Mouse (Mus musculus) heart, embryonic 15.5 days (tissue): Measurements from ENCODE around the gene Celsr1. TPM values are rescaled to one million over a fixed set of nuclear protein-coding genes. Genes with fewer than 3 reads are reported as not detected.
A peak's percentile ranks its signal among the peaks of the same experiment; 100 is the strongest.

ENCODE experiments used
- ATAC-seq: fragments of 200-750 bp; cut with Nextera tagmentation; replicated peaks from 2 replicates; pipeline ENCODE4 v1.8.0; 2017; ENCODE audit warnings: low read depth, moderate TSS enrichment; ENCODE audit not compliant: insufficient number of reproducible peaks, insufficient read depth, low FRiP score
- H3K27ac ChIP-seq: fragments of 300-500 bp; sonication (generic); 2 replicates; pipeline ENCODE4 v1.5.1; 2015; ENCODE audit warnings: mild to moderate bottlenecking, inconsistent platforms
- H3K27me3 ChIP-seq: fragments of 300-500 bp; sonication (generic); 2 replicates; pipeline ENCODE4 v1.6.1; 2015; ENCODE audit warnings: inconsistent platforms
- H3K36me3 ChIP-seq: fragments of 300-500 bp; sonication (generic); 2 replicates; pipeline ENCODE4 v1.6.1; 2015; ENCODE audit warnings: mild to moderate bottlenecking, inconsistent platforms
- H3K4me1 ChIP-seq: fragments of 300-500 bp; sonication (generic); replicated peaks from 2 replicates; pipeline ENCODE4 v1.6.1; 2015; ENCODE audit warnings: inconsistent platforms
- H3K4me2 ChIP-seq: fragments of 300-500 bp; sonication (generic); 2 replicates; pipeline ENCODE4 v1.6.1; 2015; ENCODE audit warnings: inconsistent platforms, mild to moderate bottlenecking, moderate library complexity
- H3K4me3 ChIP-seq: fragments of 300-500 bp; sonication (generic); 2 replicates; pipeline ENCODE4 v1.5.1; 2015; ENCODE audit warnings: mild to moderate bottlenecking, inconsistent platforms
- H3K9ac ChIP-seq: fragments of 300-500 bp; sonication (generic); 2 replicates; pipeline ENCODE4 v1.6.1; 2015; ENCODE audit warnings: mild to moderate bottlenecking, inconsistent platforms
- H3K9me3 ChIP-seq: fragments of 300-500 bp; sonication (generic); replicated peaks from 2 replicates; pipeline ENCODE4 v1.6.1; 2016; ENCODE audit warnings: inconsistent platforms
- WGBS: fragments of 180-500 bp; shearing (Covaris S2); methylation state at CpG from one replicate; pipeline ENCODE4 v1.1.7; 2015; ENCODE audit warnings: mixed read lengths; 5-methylcytosine and 5-hydroxymethylcytosine counted together
- polyA plus RNA-seq: library from polyadenylated mRNA; unstranded; fragments of >200 nt; fragmentation: Nextera tagmentation; extraction: Ambion mirVana; gene quantifications from 2 replicates; pipeline ENCODE4 v1.2.1, GENCODE M21; 2015

Gene Celsr1
- polyA plus RNA-seq, 1 experiment from 2014 or later: 1.1 TPM

DNA sequence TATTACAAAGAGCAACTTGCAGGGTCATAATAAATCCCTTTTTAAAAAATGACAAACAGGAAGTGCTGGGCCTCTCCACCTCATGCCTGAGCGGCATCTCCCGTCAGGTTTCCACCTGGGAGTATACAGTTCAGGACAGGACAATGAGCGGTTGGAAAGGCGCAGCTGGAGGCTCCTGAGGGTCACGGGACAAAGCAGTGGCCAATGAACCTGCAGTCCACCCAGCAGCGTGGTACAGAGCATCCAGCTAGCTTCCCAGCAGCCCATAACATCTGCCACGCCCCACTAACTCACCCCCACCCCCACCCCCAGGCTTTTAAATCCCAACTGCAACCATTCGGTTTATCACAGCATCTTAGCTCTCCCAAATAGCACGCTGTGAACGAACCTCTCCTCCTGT is 19.9 kb downstream of the Celsr1 start:
- Histone ChIP-seq H3K36me3 (no peaks in the 10 kb centered on the region), H3K27ac (no peak overlapping the region), H3K9ac (no peak overlapping the region), H3K4me3 (no peak overlapping the region), H3K27me3 (no peaks in the 10 kb centered on the region), H3K9me3 (no peaks in the 10 kb centered on the region), H3K4me1 (peaks cover 27% of the 10 kb centered on the region), H3K4me2 (no peak overlapping the region)
- ATAC-seq: no peak
- 52% methylated on average over 10 of the region's 10 CpGs for WGBS

DNA sequence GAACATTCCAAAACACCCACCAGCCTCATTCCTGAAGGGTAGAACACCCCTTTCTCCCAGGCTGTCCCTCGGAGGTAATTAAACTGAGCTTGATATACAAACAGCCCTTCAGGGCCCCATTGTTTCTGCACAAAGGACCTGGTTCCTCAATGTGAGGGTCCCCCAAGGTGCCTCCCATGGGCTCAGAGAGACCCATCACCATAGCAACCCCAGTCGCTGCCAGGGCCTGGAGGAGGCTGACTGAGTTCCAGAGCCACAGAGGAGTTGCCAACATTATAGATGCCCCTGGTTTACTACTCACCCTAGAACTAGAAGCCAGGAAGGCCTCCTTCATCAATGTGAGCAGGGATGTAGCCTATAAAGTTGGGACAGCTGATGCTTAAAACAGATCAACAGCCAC is 20.4 kb downstream of the Celsr1 start:
- no peak for ATAC-seq
- Histone ChIP-seq H3K27me3 (no peaks in the 10 kb centered on the region), H3K36me3 (no peaks in the 10 kb centered on the region), H3K9ac (no peak overlapping the region), H3K4me3 (no peak overlapping the region), H3K4me1 (peaks cover 29% of the 10 kb centered on the region), H3K9me3 (no peaks in the 10 kb centered on the region), H3K4me2 (no peak overlapping the region), H3K27ac (no peak overlapping the region)
- 65% methylated on average over 2 of the region's 2 CpGs for WGBS

DNA sequence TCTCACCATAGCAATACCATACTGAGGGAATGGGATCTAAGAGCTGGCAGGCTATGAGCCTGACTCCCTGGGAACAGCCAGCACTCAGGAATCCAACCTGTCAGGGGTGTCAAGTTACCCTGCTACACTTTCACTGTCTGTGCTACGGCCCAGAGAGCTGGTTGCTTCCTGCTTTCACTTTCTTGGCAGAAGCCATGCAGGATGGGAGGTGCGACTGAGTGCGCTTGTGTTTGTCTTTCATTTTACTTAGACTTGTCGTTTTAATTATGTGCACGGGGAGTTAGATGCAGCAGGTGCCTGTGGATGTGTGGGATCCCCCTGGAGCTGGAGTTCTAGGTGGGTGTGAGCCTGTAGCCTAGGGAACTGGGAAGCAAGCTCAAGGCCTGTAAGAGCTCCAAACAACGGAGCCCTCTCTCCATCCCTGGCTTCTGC is 25.9 kb downstream of the Celsr1 start:
- H3K27me3 ChIP-seq: no peaks in the 10 kb centered on the region
- peak; percentile 71; the same call in 1 of the 2 replicates for ATAC-seq
- H3K36me3 ChIP-seq: no peaks in the 10 kb centered on the region
- H3K4me3 ChIP-seq: 0 out of 2 replicates have a peak overlapping the region, but pooled peaks have one; percentile 6
- H3K9me3 ChIP-seq: no peaks in the 10 kb centered on the region
- H3K4me2 ChIP-seq: peak overlapping the region; percentile 44
- peaks cover 40% of the 10 kb centered on the region for H3K4me1 ChIP-seq
- 7% methylated on average over 6 of the region's 6 CpGs for WGBS
- no peak overlapping the region for H3K9ac ChIP-seq
- peak overlapping the region; percentile 85 for H3K27ac ChIP-seq

DNA sequence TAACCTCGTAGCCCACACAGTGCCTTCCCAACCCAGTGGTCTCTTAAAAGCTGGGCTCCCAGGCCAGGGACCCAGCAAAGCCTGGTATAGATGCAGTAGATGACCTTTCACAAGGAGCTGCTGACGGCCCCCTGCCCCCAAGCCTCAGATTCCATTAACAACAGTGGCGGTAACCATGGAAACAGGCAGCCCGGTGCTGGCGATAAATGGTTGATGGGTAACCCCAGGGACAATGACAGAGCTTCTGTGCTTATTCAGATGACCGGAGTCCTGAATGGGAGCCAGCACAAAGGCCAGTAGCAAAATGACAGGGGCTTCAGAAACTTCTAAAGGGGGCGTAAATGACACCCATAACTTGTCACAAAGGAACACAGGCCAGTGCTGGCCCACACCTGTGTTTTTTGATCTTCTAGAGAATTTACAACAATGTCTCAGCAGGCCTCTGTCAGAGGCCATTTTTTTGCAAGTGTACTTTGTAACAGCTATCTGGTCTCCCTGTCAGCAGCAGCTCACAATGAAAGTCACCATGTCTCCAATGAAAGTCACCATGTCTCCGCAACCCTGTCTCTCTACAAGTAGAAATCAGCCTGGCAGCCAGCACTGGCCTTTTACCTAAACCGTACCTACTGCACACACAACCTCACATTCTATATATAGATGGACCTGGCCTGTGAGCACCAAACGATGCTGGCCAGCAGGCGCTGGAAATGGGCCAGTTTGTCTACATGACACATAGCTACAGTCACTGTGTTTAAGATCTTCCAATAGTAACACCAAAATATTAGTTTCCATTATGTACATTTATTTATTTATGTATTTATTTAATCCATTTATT is 27.7 kb downstream of the Celsr1 start:
- no peak overlapping the region for H3K4me3 ChIP-seq
- no peaks in the 10 kb centered on the region for H3K36me3 ChIP-seq
- no peaks in the 10 kb centered on the region for H3K27me3 ChIP-seq
- peaks cover 47% of the 10 kb centered on the region for H3K4me1 ChIP-seq
- H3K27ac ChIP-seq: peak overlapping the region; percentile 85
- H3K9me3 ChIP-seq: no peaks in the 10 kb centered on the region
- peak; percentile 58 for ATAC-seq
- H3K4me2 ChIP-seq: no peak overlapping the region
- H3K9ac ChIP-seq: no peak overlapping the region
- WGBS: 25% methylated on average over 11 of the region's 11 CpGs

DNA sequence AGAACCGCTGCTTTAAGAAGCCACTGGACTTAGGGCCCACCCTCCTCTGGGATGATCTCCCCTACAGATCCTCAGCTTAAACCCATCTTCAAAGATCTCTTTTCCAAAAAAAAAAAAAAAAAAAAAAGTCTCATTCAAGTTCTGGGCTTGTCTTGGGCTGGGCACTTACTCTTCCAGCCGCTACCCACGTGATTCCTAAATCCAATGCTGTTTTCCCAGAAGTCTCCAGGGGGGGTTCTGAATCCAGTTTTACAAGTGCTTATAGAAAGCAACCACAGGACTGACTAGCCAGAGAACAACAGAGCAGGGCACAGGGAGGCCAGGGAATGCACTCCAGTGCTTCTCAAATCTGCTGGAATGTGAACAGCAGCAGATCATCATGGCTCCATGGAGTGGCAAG is 29.5 kb downstream of the Celsr1 start:
- no peak for ATAC-seq
- H3K9me3 ChIP-seq: no peaks in the 10 kb centered on the region
- H3K4me1 ChIP-seq: peaks cover 53% of the 10 kb centered on the region
- peak overlapping the region; percentile 45 for H3K27ac ChIP-seq
- 77% methylated on average over 3 of the region's 3 CpGs for WGBS
- H3K4me2 ChIP-seq: no peak overlapping the region
- no peak overlapping the region for H3K4me3 ChIP-seq
- no peak overlapping the region for H3K9ac ChIP-seq
- no peaks in the 10 kb centered on the region for H3K27me3 ChIP-seq
- no peaks in the 10 kb centered on the region for H3K36me3 ChIP-seq

DNA sequence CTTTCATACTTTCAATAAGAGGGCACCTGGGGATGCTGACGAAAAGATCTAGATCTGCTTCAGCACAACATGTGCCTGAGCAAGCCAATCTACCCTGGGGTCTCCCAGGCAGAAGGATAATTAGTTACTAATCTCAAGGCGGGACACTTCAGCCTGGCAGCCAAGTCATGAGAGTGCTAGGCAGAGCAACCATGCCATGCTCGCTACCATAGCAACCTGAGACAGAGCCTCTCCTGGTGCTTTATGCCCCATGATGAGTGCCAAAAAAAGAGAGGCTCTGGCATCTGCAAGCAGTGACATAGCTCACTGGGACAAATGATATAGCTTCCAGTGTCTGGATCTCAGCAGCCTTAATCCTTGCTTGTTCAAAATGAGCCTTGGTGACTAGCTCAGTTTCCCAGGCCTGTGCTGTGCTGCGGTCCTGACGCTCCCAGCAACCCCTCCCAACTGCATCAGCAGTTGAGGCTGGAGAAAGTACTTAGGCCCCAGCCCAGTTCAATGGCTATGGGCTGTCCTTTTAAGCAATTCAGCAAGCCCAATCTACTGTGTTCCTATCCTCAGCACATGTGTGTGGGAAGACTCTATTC is 32.8 kb downstream of the Celsr1 start:
- Histone ChIP-seq H3K4me2 (no peak overlapping the region), H3K36me3 (no peaks in the 10 kb centered on the region), H3K27me3 (no peaks in the 10 kb centered on the region), H3K4me1 (peaks cover 30% of the 10 kb centered on the region), H3K27ac (peak overlapping the region; percentile 50; the same call in 1 of the 2 replicates), H3K4me3 (no peak overlapping the region), H3K9ac (no peak overlapping the region), H3K9me3 (no peaks in the 10 kb centered on the region)
- ATAC-seq: 0 out of 2 replicates have a peak, but pooled peaks have one; percentile 29
- WGBS: 64% methylated on average over 5 of the region's 5 CpGs

DNA sequence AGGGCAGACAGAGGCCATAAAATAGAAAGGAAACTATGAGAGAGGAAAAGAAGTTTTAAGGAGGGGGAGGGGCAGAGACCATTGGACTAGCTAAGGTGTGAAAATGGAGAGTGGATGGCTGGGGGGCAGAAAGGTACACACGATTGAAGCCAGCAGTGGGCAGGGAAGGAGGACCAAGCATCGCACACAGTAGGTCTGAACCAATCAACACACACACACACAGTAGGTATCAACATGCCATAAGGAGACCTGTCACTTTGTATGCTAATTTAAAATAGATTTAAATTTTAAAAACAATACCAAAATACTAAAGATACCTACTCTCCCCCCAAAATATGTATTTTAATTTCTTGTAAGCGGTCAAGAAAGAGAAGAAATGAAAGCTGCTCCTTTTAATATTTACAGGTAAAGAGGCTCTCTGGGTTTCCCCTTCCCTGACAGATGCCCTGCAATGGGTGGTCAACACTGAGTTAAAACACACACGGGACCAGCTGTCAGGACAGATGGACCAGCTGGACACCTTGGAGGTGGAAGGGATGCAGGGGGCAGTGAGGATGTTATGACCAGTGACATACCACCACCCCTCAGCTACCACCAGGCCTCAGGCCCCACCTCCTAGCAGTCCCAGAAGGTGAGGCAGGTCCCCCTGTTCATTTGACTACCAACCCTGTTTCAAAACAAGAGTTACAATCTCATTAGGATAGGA is 34.9 kb downstream of the Celsr1 start:
- no peak for ATAC-seq
- Histone ChIP-seq H3K36me3 (no peaks in the 10 kb centered on the region), H3K27ac (no peak overlapping the region), H3K27me3 (no peaks in the 10 kb centered on the region), H3K4me2 (no peak overlapping the region), H3K4me1 (peaks cover 25% of the 10 kb centered on the region), H3K4me3 (no peak overlapping the region), H3K9ac (no peak overlapping the region), H3K9me3 (no peaks in the 10 kb centered on the region)
- WGBS: 75% methylated on average over 4 of the region's 4 CpGs

DNA sequence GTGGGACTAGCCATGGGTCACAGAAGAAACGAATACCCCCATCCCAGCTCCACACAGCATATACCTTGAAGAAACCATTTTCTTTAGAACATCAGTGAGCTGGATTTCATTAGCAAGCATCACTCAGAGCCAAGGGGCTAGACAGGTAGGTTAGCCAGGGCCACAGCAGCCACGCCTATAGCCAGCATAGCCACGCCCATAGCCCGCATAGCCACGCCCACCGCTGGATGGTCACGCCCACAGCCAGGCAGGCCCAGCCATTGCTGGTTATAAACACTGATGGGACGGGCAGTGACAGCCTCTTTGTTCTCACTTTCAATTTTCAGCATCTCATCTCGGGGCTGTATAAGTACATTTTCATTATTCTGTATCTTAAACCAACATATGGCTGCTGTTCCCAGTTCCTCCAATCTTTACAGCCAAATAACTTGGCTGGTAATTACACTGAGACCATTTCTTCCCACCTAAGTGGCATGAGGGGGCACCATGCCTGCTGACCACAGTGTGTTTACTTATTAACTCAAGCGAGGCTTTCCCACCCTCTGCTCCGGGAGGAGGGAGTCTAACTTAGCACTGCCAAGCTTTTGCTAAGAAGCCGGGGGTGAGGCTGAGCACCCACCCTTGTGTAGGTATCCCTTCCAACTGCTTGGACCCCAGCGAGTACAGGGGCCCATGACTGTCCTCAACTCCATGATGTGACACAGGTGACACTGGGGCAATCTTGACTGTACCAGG is 37.4 kb downstream of the Celsr1 start:
- peaks cover 28% of the 10 kb centered on the region for H3K4me1 ChIP-seq
- H3K27me3 ChIP-seq: no peaks in the 10 kb centered on the region
- no peaks in the 10 kb centered on the region for H3K36me3 ChIP-seq
- H3K27ac ChIP-seq: no peak overlapping the region
- H3K4me2 ChIP-seq: no peak overlapping the region
- no peaks in the 10 kb centered on the region for H3K9me3 ChIP-seq
- H3K4me3 ChIP-seq: no peak overlapping the region
- WGBS: 57% methylated on average over 13 of the region's 13 CpGs
- no peak overlapping the region for H3K9ac ChIP-seq
- no peak for ATAC-seq

DNA sequence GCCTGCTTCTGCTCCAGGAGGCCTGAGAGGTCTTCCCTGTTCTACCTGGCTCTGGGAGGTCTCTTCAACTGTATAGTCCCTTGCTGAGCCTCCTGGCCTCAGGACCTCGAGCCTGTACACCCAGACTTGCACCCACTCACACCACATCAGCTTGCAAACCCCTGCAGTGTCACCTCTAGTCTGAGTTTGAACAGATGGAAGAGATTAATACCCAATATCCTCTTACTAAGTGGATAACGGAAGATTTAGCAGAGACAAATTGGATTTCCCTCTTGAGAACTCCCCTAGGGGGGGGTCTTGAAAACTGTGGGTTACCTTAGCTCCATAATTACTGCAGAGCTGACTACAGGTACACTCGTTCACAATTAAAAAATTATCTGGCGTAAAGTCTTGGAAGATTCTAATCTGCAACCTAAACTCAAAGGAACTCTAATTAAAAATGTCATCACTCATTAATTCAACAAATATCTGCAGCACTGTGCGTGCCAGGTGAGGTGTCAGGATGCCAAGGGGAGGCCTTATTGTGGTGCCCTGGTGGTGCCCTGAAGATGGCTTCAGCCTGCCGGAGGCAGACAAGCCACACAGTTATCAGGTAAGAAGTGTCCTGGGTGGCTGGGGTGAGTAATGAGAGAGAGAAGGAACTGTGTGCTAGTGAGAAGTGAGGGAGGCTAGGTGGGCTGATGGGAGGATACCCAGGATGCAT is 38.5 kb downstream of the Celsr1 start:
- Histone ChIP-seq H3K36me3 (no peaks in the 10 kb centered on the region), H3K4me2 (no peak overlapping the region), H3K4me1 (peaks cover 19% of the 10 kb centered on the region), H3K9me3 (no peaks in the 10 kb centered on the region), H3K27me3 (no peaks in the 10 kb centered on the region), H3K9ac (no peak overlapping the region), H3K27ac (no peak overlapping the region), H3K4me3 (no peak overlapping the region)
- ATAC-seq: no peak
- 83% methylated on average over 6 of the region's 6 CpGs for WGBS

DNA sequence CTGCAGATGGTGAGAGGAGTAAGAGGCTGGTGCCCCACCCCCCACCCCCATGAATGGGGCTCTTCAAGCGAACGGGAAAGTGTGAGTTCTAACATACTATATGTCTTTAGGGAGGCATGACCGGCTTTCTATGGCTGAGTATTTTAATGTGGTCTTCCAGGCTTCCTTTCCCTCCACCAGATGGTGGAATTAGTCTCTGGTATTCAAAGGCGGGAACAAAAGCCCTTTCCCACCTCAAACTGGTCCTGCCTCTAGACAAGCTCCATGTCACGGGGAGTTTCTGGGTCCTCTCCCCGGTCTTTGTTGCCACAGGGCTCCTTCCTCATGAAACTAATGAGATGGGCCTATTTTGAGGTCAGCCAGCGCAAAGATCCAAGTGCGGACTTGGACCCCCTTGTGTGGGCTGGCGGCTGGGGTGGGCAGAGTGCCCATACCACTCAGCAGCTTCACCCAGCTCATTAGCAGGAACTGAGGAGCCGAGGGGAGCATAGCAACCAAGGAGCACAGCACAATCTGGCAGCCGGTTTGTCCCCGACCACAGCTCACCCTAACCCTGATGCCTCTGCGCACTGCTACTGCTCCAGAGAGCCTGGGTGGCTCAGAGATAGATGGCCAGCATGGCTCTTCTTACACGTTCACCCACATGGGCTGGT is 39.5 kb downstream of the Celsr1 start:
- Histone ChIP-seq H3K9ac (no peak overlapping the region), H3K4me3 (no peak overlapping the region), H3K4me2 (no peak overlapping the region), H3K27ac (no peak overlapping the region), H3K9me3 (no peaks in the 10 kb centered on the region), H3K4me1 (peaks cover 19% of the 10 kb centered on the region), H3K27me3 (no peaks in the 10 kb centered on the region), H3K36me3 (no peaks in the 10 kb centered on the region)
- WGBS: 41% methylated on average over 14 of the region's 14 CpGs
- no peak for ATAC-seq
